Comparison of ENCODE assay signal across 8 mouse cellular contexts in genomic region chr5:111330417-111331098, GRCm38 (mm10). TPM values are rescaled to one million over a fixed set of nuclear protein-coding genes. Genes with fewer than 3 reads are reported as not detected.
DNase-seq lines count a peak whose midpoint lies in the region; ATAC-seq and TF ChIP-seq lines count a peak whose summit lies in the region.

Gene Pitpnb, plus strand, starts transcription at chr5:111330763.

- peak within 1 kb of the TSS; percentile 96 for H3K9ac ChIP-seq in embryonic facial prominence, embryonic 13.5 days
- peak within 1 kb of the TSS; percentile 86 for H3K9ac ChIP-seq in heart, adult 2 months (ENCODE audit: low read depth, low read length)
- H3K9ac ChIP-seq in limb, embryonic 13.5 days: peak within 1 kb of the TSS; percentile 95
- H3K9ac ChIP-seq in midbrain, embryonic 16.5 days (ENCODE audit: low read depth, low read length): peak within 1 kb of the TSS; percentile 95

- peaks cover 13% of the 10 kb centered on the region for H3K4me1 ChIP-seq in embryonic facial prominence, embryonic 13.5 days
- peaks cover 5% of the 10 kb centered on the region for H3K4me1 ChIP-seq in heart, adult 2 months (ENCODE audit: control insufficient read depth, insufficient read depth, low read length)
- peaks cover 19% of the 10 kb centered on the region for H3K4me1 ChIP-seq in limb, embryonic 13.5 days
- H3K4me1 ChIP-seq in midbrain, embryonic 16.5 days (ENCODE audit: control insufficient read depth, insufficient read depth, low read length): peaks cover 19% of the 10 kb centered on the region

- peak within 1 kb of the TSS; percentile 75 for H3K4me2 ChIP-seq in embryonic facial prominence, embryonic 13.5 days
- peak within 1 kb of the TSS; percentile 78 for H3K4me2 ChIP-seq in limb, embryonic 13.5 days (replicated peaks)
- peak within 1 kb of the TSS; percentile 88 for H3K4me2 ChIP-seq in midbrain, embryonic 16.5 days (ENCODE audit: low read length)

- WGBS in embryonic facial prominence, embryonic 13.5 days: under 1% methylated on average over 76 of the region's 78 CpGs
- WGBS in heart, adult 2 months: under 1% methylated on average over 76 of the region's 78 CpGs
- under 1% methylated on average over 77 of the region's 78 CpGs for WGBS in limb, embryonic 13.5 days
- 0% methylated on average over 62 of the region's 78 CpGs for WGBS in midbrain, embryonic 16.5 days

- intact Hi-C loops in heart, adult 2 months (cut with DNase I): loop anchor here (5.0 kb wide), 1 partner anchor 883 kb away; the partner anchor contains the start of gene Fbrsl1

- no peaks in the 10 kb centered on the region for H3K27me3 ChIP-seq in embryonic facial prominence, embryonic 13.5 days
- no peaks in the 10 kb centered on the region for H3K27me3 ChIP-seq in heart, adult 2 months (ENCODE audit: control insufficient read depth, insufficient read depth, low read length)
- H3K27me3 ChIP-seq in limb, embryonic 13.5 days: no peaks in the 10 kb centered on the region
- no peaks in the 10 kb centered on the region for H3K27me3 ChIP-seq in midbrain, embryonic 16.5 days (ENCODE audit: control insufficient read depth, insufficient read depth, low read depth, low read length)

- TF ChIP-seq POLR2A in heart, adult 2 months (IDR thresholded peaks at IDR 0.05; ENCODE audit: insufficient read depth, low read depth, low read length): peak; percentile 96

- H3K4me3 ChIP-seq in embryonic facial prominence, embryonic 13.5 days: peak within 1 kb of the TSS; percentile 95
- peak within 1 kb of the TSS; percentile 78 for H3K4me3 ChIP-seq in heart, adult 2 months
- H3K4me3 ChIP-seq in limb, embryonic 13.5 days: peak within 1 kb of the TSS; percentile 95
- peak within 1 kb of the TSS; percentile 87 for H3K4me3 ChIP-seq in midbrain, embryonic 16.5 days (ENCODE audit: low read depth, low read length)

- H3K36me3 ChIP-seq in embryonic facial prominence, embryonic 13.5 days: peaks cover 23% of the 10 kb centered on the region
- H3K36me3 ChIP-seq in heart, adult 2 months (ENCODE audit: control insufficient read depth, insufficient read depth, low read length): peaks cover 8% of the 10 kb centered on the region; the same call in 1 of the 2 replicates
- H3K36me3 ChIP-seq in limb, embryonic 13.5 days: peaks cover 23% of the 10 kb centered on the region
- no peaks in the 10 kb centered on the region for H3K36me3 ChIP-seq in midbrain, embryonic 16.5 days (ENCODE audit: control insufficient read depth, insufficient read depth, low read length)

- peak; percentile 95 for DNase-seq in 3134 (ENCODE audit: extremely low read depth, insufficient read length, low spot score)
- DNase-seq in adrenal gland, postnatal 36 days: peak; percentile 99 to 100
- DNase-seq in heart, adult 2 months: peak; percentile 100
- DNase-seq in kidney, adult 8-10 months: peak; percentile 97 to 98
- peak; percentile 97 to 99 for DNase-seq in spleen, postnatal 10 days (ENCODE audit: low spot score in 2 of 2)

- peak; percentile 32 for TF ChIP-seq CTCF in heart, adult 2 months (IDR thresholded peaks at IDR 0.05)

- H3K79me2 ChIP-seq in heart, adult 2 months (replicated peaks; ENCODE audit: control insufficient read depth, insufficient read depth, low read length): peaks cover 6% of the 10 kb centered on the region

- peak within 1 kb of the TSS; percentile 88 for H3K27ac ChIP-seq in embryonic facial prominence, embryonic 13.5 days
- peak within 1 kb of the TSS; percentile 93 for H3K27ac ChIP-seq in heart, adult 2 months
- peak within 1 kb of the TSS; percentile 74 for H3K27ac ChIP-seq in limb, embryonic 13.5 days
- peak within 1 kb of the TSS; percentile 88 for H3K27ac ChIP-seq in midbrain, embryonic 16.5 days (ENCODE audit: low read length)

- ATAC-seq in embryonic facial prominence, embryonic 13.5 days (ENCODE audit: insufficient number of reproducible peaks, insufficient read depth, low FRiP score, low TSS enrichment, low read depth): peak; percentile 96
- peak; percentile 98 for ATAC-seq in limb, embryonic 13.5 days (ENCODE audit: low FRiP score, low read depth)
- ATAC-seq in midbrain, embryonic 16.5 days: peak; percentile 99

- no peak for TF ChIP-seq EP300 in heart, adult 2 months (IDR thresholded peaks at IDR 0.05; ENCODE audit: insufficient read depth, low read depth, low read length)

- no peaks in the 10 kb centered on the region for H3K9me3 ChIP-seq in embryonic facial prominence, embryonic 13.5 days
- H3K9me3 ChIP-seq in limb, embryonic 13.5 days: 0 out of 2 replicates have a peak, but pooled peaks cover 3% of the 10 kb centered on the region
- 0 out of 2 replicates have a peak, but pooled peaks cover 3% of the 10 kb centered on the region for H3K9me3 ChIP-seq in midbrain, embryonic 16.5 days (replicated peaks; ENCODE audit: control insufficient read depth, low read length, poor library complexity, severe bottlenecking)

RNA-seq across cellular contexts. Expression of gene Pitpnb, which starts in this region (rescaled TPM):
- 10 to 100 TPM; 74.2 to 74.8 TPM for total RNA-seq in adrenal gland, postnatal 36 days (2021)
- 107 and 116 TPM in 2 replicates for polyA plus RNA-seq in embryonic facial prominence, embryonic 13.5 days (2015; fragmentation: Nextera tagmentation; extraction: Ambion mirVana)
- total RNA-seq in heart, adult 2 months (2021): 10 to 100 TPM; 39.4 to 41.9 TPM
- 32.4 and 41.1 TPM in 2 replicates for polyA plus RNA-seq in heart, adult 2 months (2012; rRNA removed)
- polyA plus RNA-seq in limb, embryonic 13.5 days (2015; fragmentation: Nextera tagmentation; extraction: Ambion mirVana): 114 and 116 TPM in 2 replicates
- polyA plus RNA-seq in midbrain, embryonic 16.5 days (2015; fragmentation: Nextera tagmentation; extraction: Ambion mirVana): 96.9 and 98.7 TPM in 2 replicates

Comparison
In these comparisons a context has a peak if more than half of its experiments do, and no peak if none do; other contexts are left out.
1. Peak in every context shown above with its lines: DNase-seq, ATAC-seq, H3K4me3 ChIP-seq and H3K27ac ChIP-seq.